Mouse (Mus musculus) monocyte, adult 59 days (primary cell): Measurements from ENCODE around the gene Thoc2. TPM values are rescaled to one million over a fixed set of nuclear protein-coding genes. Genes with fewer than 3 reads are reported as not detected.

ENCODE experiments used
- total RNA-seq, 2 experiments: library from RNA; stranded (reverse); gene quantifications; one replicate each; pipeline ENCODE4 v1.2.4; 2023

The Thoc2 gene
- total RNA-seq: 10 to 100 TPM; 70.6 to 87.1 TPM

DNA sequence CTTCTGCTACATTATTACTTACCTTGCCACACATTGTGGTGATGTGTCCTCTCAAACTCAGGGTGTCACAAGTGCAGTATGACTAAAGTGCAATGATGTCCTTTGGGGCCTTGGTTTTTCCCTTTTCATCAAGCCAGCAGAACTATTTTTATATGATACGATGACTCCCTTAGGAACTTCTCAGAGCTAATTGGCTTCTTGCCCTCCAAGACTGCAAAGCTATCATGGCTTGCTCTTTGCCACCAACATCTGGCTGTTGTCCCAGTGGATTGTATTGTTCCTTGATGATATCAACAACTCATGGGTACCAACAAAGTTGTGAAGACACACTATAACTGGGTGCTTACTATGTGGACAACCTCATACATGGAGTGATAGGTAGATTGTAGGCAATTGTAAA lies at the start of gene Thoc2:
Gene Thoc2 (minus strand): TSS at position 101 of the 400 bp plus-strand sequence.

Other genes starting within 250 kb of the Thoc2 start
- 10 to 100 TPM; 73.2 to 84.6 TPM for gene Xiap, start 139.0 kb upstream of the Thoc2 start, total RNA-seq
- 100 to 1,000 TPM; 133 to 137 TPM for gene Stag2, start 228.6 kb upstream of the Thoc2 start, total RNA-seq